Mouse (Mus musculus): ENCODE measurements around the gene Gm13199.

GRCm38 (mm10) chr2:5844181-5844872 is 18.4 kb downstream of the Gm13199 start:
- TF ChIP-seq GATA1 (IDR thresholded peaks at IDR 0.05; ENCODE audit: borderline replicate concordance, low read length) (no peak), FLI1 (IDR thresholded peaks at IDR 0.05; ENCODE audit: low read length) (no peak)

Measured in megakaryocyte, embryonic 14.5 days (primary cell).